Comparison of ENCODE assay signal across 23 mouse cellular contexts in genomic region chr11:96404831-96405230, GRCm38 (mm10). TPM values are rescaled to one million over a fixed set of nuclear protein-coding genes. Genes with fewer than 3 reads are reported as not detected.
DNase-seq lines count a peak whose midpoint lies in the region; ATAC-seq and TF ChIP-seq lines count a peak whose summit lies in the region.
"Had no signal": no experiment of that assay in that cellular context is flagged by ENCODE, and none has a peak within 500 bp of the region (broad histone marks: within the 10 kb centered on the region; RNA-seq: fewer than 3 reads in every experiment).

No protein-coding gene starts in this region.

- no peak overlapping the region for H3K4me3 ChIP-seq in embryonic facial prominence, embryonic 14.5 days (ENCODE audit: low read depth, low read length)
- no peak overlapping the region for H3K4me3 ChIP-seq in embryonic facial prominence, embryonic 10.5 days
- no peak overlapping the region for H3K4me3 ChIP-seq in intestine, embryonic 15.5 days (replicated peaks)
- H3K4me3 ChIP-seq in intestine, postnatal 0 days (ENCODE audit: low read depth, low read length), result no peak overlapping the region
- H3K4me3 ChIP-seq in lung, embryonic 16.5 days (ENCODE audit: low read length), result no peak overlapping the region
- no peak overlapping the region for H3K4me3 ChIP-seq in lung, adult 2 months (replicated peaks; ENCODE audit: extremely low read depth, low read depth, low read length)
- H3K4me3 ChIP-seq in neural tube, embryonic 14.5 days (ENCODE audit: low read depth, low read length), result no peak overlapping the region
- H3K4me3 ChIP-seq: forebrain, embryonic 15.5 days; heart, embryonic 12.5 days; liver, embryonic 13.5 days had no signal

- no peaks in the 10 kb centered on the region for H3K9me3 ChIP-seq in embryonic facial prominence, embryonic 14.5 days (ENCODE audit: control insufficient read depth, low read length)
- no peaks in the 10 kb centered on the region for H3K9me3 ChIP-seq in embryonic facial prominence, embryonic 10.5 days
- H3K9me3 ChIP-seq in intestine, embryonic 15.5 days, result no peaks in the 10 kb centered on the region
- H3K9me3 ChIP-seq in intestine, postnatal 0 days (ENCODE audit: control insufficient read depth), result no peaks in the 10 kb centered on the region
- no peaks in the 10 kb centered on the region for H3K9me3 ChIP-seq in lung, embryonic 16.5 days (ENCODE audit: control insufficient read depth, low read length)
- no peaks in the 10 kb centered on the region for H3K9me3 ChIP-seq in neural tube, embryonic 14.5 days (ENCODE audit: control insufficient read depth, low read length)
- H3K9me3 ChIP-seq: forebrain, embryonic 15.5 days; heart, embryonic 12.5 days; liver, embryonic 13.5 days had no signal

- no peaks in the 10 kb centered on the region for H3K36me3 ChIP-seq in embryonic facial prominence, embryonic 14.5 days (ENCODE audit: control insufficient read depth, insufficient read depth, low read length)
- H3K36me3 ChIP-seq in embryonic facial prominence, embryonic 10.5 days (replicated peaks), result no peaks in the 10 kb centered on the region
- no peaks in the 10 kb centered on the region for H3K36me3 ChIP-seq in intestine, embryonic 15.5 days
- H3K36me3 ChIP-seq in intestine, postnatal 0 days (ENCODE audit: control insufficient read depth, insufficient read depth), result no peaks in the 10 kb centered on the region
- H3K36me3 ChIP-seq in lung, embryonic 16.5 days (ENCODE audit: control insufficient read depth, insufficient read depth, low read length), result no peaks in the 10 kb centered on the region
- H3K36me3 ChIP-seq in neural tube, embryonic 14.5 days (ENCODE audit: control insufficient read depth, insufficient read depth, low read length), result no peaks in the 10 kb centered on the region
- H3K36me3 ChIP-seq: forebrain, embryonic 15.5 days; heart, embryonic 12.5 days; liver, embryonic 13.5 days had no signal

- no peak for TF ChIP-seq POLR2A in lung, adult 2 months (IDR thresholded peaks at IDR 0.05; ENCODE audit: borderline replicate concordance, extremely low read depth, low read depth, low read length)

- H3K4me2 ChIP-seq in embryonic facial prominence, embryonic 14.5 days (ENCODE audit: low read depth, low read length), result no peak overlapping the region; the same call in 1 of the 2 replicates
- no peak overlapping the region for H3K4me2 ChIP-seq in intestine, embryonic 15.5 days (replicated peaks)
- no peak overlapping the region for H3K4me2 ChIP-seq in intestine, postnatal 0 days (replicated peaks; ENCODE audit: low read depth)
- H3K4me2 ChIP-seq in lung, embryonic 16.5 days (ENCODE audit: low read depth, low read length), result no peak overlapping the region
- H3K4me2 ChIP-seq in neural tube, embryonic 14.5 days (ENCODE audit: low read depth, low read length), result no peak overlapping the region
- H3K4me2 ChIP-seq: forebrain, embryonic 15.5 days; heart, embryonic 12.5 days; liver, embryonic 13.5 days had no signal

- no peak for ATAC-seq in embryonic facial prominence, embryonic 14.5 days (ENCODE audit: low read depth)
- ATAC-seq in intestine, embryonic 15.5 days, result no peak
- no peak for ATAC-seq in intestine, postnatal 0 days
- no peak for ATAC-seq in lung, embryonic 16.5 days (ENCODE audit: low read depth)
- ATAC-seq in neural tube, embryonic 14.5 days (ENCODE audit: low read depth), result no peak
- ATAC-seq in megakaryocyte-erythroid progenitor cell, adult 5-6 weeks (replicated peaks; ENCODE audit: low FRiP score, low TSS enrichment, poor library complexity, severe bottlenecking), result no peak
- ATAC-seq: forebrain, embryonic 15.5 days had no signal

- 44% methylated on average over 7 of the region's 7 CpGs for WGBS in embryonic facial prominence, embryonic 14.5 days
- WGBS in embryonic facial prominence, embryonic 10.5 days, result 67% methylated on average over 7 of the region's 7 CpGs
- WGBS in intestine, embryonic 15.5 days, result 64% methylated on average over 7 of the region's 7 CpGs
- 72% methylated on average over 7 of the region's 7 CpGs for WGBS in intestine, postnatal 0 days
- 58% methylated on average over 7 of the region's 7 CpGs for WGBS in lung, embryonic 16.5 days
- 73% methylated on average over 7 of the region's 7 CpGs for WGBS in lung, adult 2 months
- 72% methylated on average over 7 of the region's 7 CpGs for WGBS in neural tube, embryonic 14.5 days

- 0 out of 2 replicates have a peak, but pooled peaks cover 5% of the 10 kb centered on the region for H3K27me3 ChIP-seq in embryonic facial prominence, embryonic 14.5 days (replicated peaks; ENCODE audit: control insufficient read depth, insufficient read depth, low read length)
- peaks cover 90% of the 10 kb centered on the region for H3K27me3 ChIP-seq in embryonic facial prominence, embryonic 10.5 days (replicated peaks; ENCODE audit: low read depth, poor library complexity, severe bottlenecking)
- no peaks in the 10 kb centered on the region for H3K27me3 ChIP-seq in intestine, embryonic 15.5 days (replicated peaks)
- H3K27me3 ChIP-seq in intestine, postnatal 0 days (replicated peaks; ENCODE audit: control insufficient read depth, insufficient read depth, low read length), result peaks cover 14% of the 10 kb centered on the region; the same call in 1 of the 2 replicates
- no peaks in the 10 kb centered on the region; the same call in 1 of the 2 replicates for H3K27me3 ChIP-seq in lung, embryonic 16.5 days (ENCODE audit: control insufficient read depth, insufficient read depth, low read depth, low read length)
- no peaks in the 10 kb centered on the region for H3K27me3 ChIP-seq in neural tube, embryonic 14.5 days (ENCODE audit: control insufficient read depth, insufficient read depth, low read length)

- no peak for TF ChIP-seq CTCF in intestine, postnatal 0 days (IDR thresholded peaks at IDR 0.05; ENCODE audit: low read depth)
- TF ChIP-seq CTCF in lung, adult 2 months (IDR thresholded peaks at IDR 0.05; ENCODE audit: insufficient read depth, low read length), result no peak

- no peak overlapping the region for H3K27ac ChIP-seq in embryonic facial prominence, embryonic 14.5 days (replicated peaks; ENCODE audit: low read depth, low read length)
- no peak overlapping the region for H3K27ac ChIP-seq in embryonic facial prominence, embryonic 10.5 days (replicated peaks)
- H3K27ac ChIP-seq in intestine, embryonic 15.5 days, result peak overlapping the region; percentile 0; the same call in 1 of the 2 replicates
- H3K27ac ChIP-seq in intestine, postnatal 0 days (ENCODE audit: low read depth, low read length), result no peak overlapping the region
- peak overlapping the region; percentile 55; the same call in 1 of the 2 replicates for H3K27ac ChIP-seq in lung, embryonic 16.5 days (ENCODE audit: low read length)
- H3K27ac ChIP-seq in neural tube, embryonic 14.5 days (ENCODE audit: low read depth, low read length), result peak overlapping the region; percentile 1; the same call in 1 of the 2 replicates
- H3K27ac ChIP-seq: forebrain, embryonic 15.5 days; liver, embryonic 13.5 days had no signal

- H3K9ac ChIP-seq in embryonic facial prominence, embryonic 14.5 days (ENCODE audit: low read depth, low read length), result no peak overlapping the region
- no peak overlapping the region for H3K9ac ChIP-seq in intestine, embryonic 15.5 days
- no peak overlapping the region for H3K9ac ChIP-seq in intestine, postnatal 0 days (ENCODE audit: low read depth, low read length)
- H3K9ac ChIP-seq in lung, embryonic 16.5 days (ENCODE audit: low read length), result no peak overlapping the region
- H3K9ac ChIP-seq in neural tube, embryonic 14.5 days (replicated peaks; ENCODE audit: low read depth, low read length), result no peak overlapping the region
- H3K9ac ChIP-seq: forebrain, embryonic 15.5 days; heart, embryonic 12.5 days; liver, embryonic 13.5 days had no signal

- peak; percentile 36 for DNase-seq in embryonic facial prominence, embryonic 14.5 days (ENCODE audit: low spot score)
- no peak for DNase-seq in embryonic facial prominence, embryonic 10.5 days (ENCODE audit: low spot score)
- no peak for DNase-seq in lung, adult 2 months
- DNase-seq: cerebellum, adult 18-20 months; cerebellum, postnatal 36 days; gastrocnemius, postnatal 36 days; liver, embryonic 13.5 days; right cerebral cortex, postnatal 25 days; thymus, postnatal 4 days had no signal

- peaks cover 19% of the 10 kb centered on the region; the same call in 1 of the 2 replicates for H3K4me1 ChIP-seq in embryonic facial prominence, embryonic 14.5 days (ENCODE audit: control insufficient read depth, insufficient read depth, low read length)
- peaks cover 22% of the 10 kb centered on the region for H3K4me1 ChIP-seq in embryonic facial prominence, embryonic 10.5 days
- peaks cover 35% of the 10 kb centered on the region for H3K4me1 ChIP-seq in intestine, embryonic 15.5 days (replicated peaks)
- peaks cover 9% of the 10 kb centered on the region; the same call in 1 of the 2 replicates for H3K4me1 ChIP-seq in intestine, postnatal 0 days (replicated peaks; ENCODE audit: control insufficient read depth, insufficient read depth, low read length)
- peaks cover 28% of the 10 kb centered on the region for H3K4me1 ChIP-seq in lung, embryonic 16.5 days (replicated peaks; ENCODE audit: control insufficient read depth, insufficient read depth, low read length)
- H3K4me1 ChIP-seq in lung, adult 2 months (ENCODE audit: control insufficient read depth, insufficient read depth, low read length), result peaks cover 7% of the 10 kb centered on the region
- H3K4me1 ChIP-seq in neural tube, embryonic 14.5 days (ENCODE audit: control insufficient read depth, insufficient read depth, low read length), result peaks cover 5% of the 10 kb centered on the region

RNA-seq across cellular contexts. Expression of gene Hoxb1, which starts 39.3 kb away (rescaled TPM):
- polyA plus RNA-seq in embryonic facial prominence, embryonic 14.5 days (2014; fragmentation: Nextera tagmentation; extraction: Ambion mirVana), result 0.13 TPM in 1 of 2 replicates, not detected in the other
- polyA plus RNA-seq in embryonic facial prominence, embryonic 10.5 days (2016; fragmentation: Nextera tagmentation; extraction: Ambion mirVana), result 1.2 and 7.1 TPM in 2 replicates
- 0.30 TPM in 1 of 2 replicates, not detected in the other for polyA plus RNA-seq in intestine, embryonic 15.5 days (2015; fragmentation: Nextera tagmentation; extraction: Ambion mirVana)
- polyA plus RNA-seq in intestine, postnatal 0 days (2015; fragmentation: Nextera tagmentation; extraction: Ambion mirVana), result not detected in 2 replicates
- polyA plus RNA-seq in lung, embryonic 16.5 days (2015; fragmentation: Nextera tagmentation; extraction: Ambion mirVana), result 0.18 TPM in 1 of 2 replicates, not detected in the other
- not detected in 2 replicates for polyA plus RNA-seq in lung, adult 2 months (2012; rRNA removed)
- polyA plus RNA-seq in neural tube, embryonic 14.5 days (2014; fragmentation: Nextera tagmentation; extraction: Ambion mirVana), result 0.62 and 0.96 TPM in 2 replicates
- not detected in 2 replicates for total RNA-seq in megakaryocyte-erythroid progenitor cell, adult 5-6 weeks (2014; fragmentation: Nextera tagmentation)
- total RNA-seq in megakaryocyte-erythroid progenitor cell, adult 5-6 weeks (2017), result not detected in 2 replicates
- total RNA-seq: adrenal gland, postnatal 10 days; gastrocnemius, postnatal 36 days; heart, postnatal 36 days; layer of hippocampus, postnatal 25 days; left cerebral cortex, postnatal 25 days; midbrain, postnatal 0 days had no signal
- polyA plus RNA-seq: forebrain, embryonic 15.5 days; heart, embryonic 12.5 days; kidney, adult 2 months; large intestine, adult 2 months; midbrain, postnatal 0 days had no signal

RNA-seq across cellular contexts. Expression of gene Hoxb2, which starts 54.5 kb away (rescaled TPM):
- 7.5 and 8.9 TPM in 2 replicates for polyA plus RNA-seq in embryonic facial prominence, embryonic 14.5 days (2014; fragmentation: Nextera tagmentation; extraction: Ambion mirVana)
- 5.8 and 17.0 TPM in 2 replicates for polyA plus RNA-seq in embryonic facial prominence, embryonic 10.5 days (2016; fragmentation: Nextera tagmentation; extraction: Ambion mirVana)
- 17.7 and 19.8 TPM in 2 replicates for polyA plus RNA-seq in intestine, embryonic 15.5 days (2015; fragmentation: Nextera tagmentation; extraction: Ambion mirVana)
- 8.4 and 9.4 TPM in 2 replicates for polyA plus RNA-seq in intestine, postnatal 0 days (2015; fragmentation: Nextera tagmentation; extraction: Ambion mirVana)
- polyA plus RNA-seq in lung, embryonic 16.5 days (2015; fragmentation: Nextera tagmentation; extraction: Ambion mirVana), result 20.1 and 24.0 TPM in 2 replicates
- polyA plus RNA-seq in lung, adult 2 months (2012; rRNA removed), result 19.7 and 24.7 TPM in 2 replicates
- polyA plus RNA-seq in neural tube, embryonic 14.5 days (2014; fragmentation: Nextera tagmentation; extraction: Ambion mirVana), result 45.2 and 48.5 TPM in 2 replicates
- total RNA-seq in megakaryocyte-erythroid progenitor cell, adult 5-6 weeks (2014; fragmentation: Nextera tagmentation), result 0.37 TPM in 1 of 2 replicates, not detected in the other
- total RNA-seq in megakaryocyte-erythroid progenitor cell, adult 5-6 weeks (2017), result 0.42 TPM in 1 of 2 replicates, not detected in the other
- total RNA-seq: layer of hippocampus, postnatal 25 days; left cerebral cortex, postnatal 25 days had no signal
- polyA plus RNA-seq: forebrain, embryonic 15.5 days; midbrain, postnatal 0 days had no signal

RNA-seq across cellular contexts. Expression of gene Skap1, which starts 59.6 kb away (rescaled TPM):
- polyA plus RNA-seq in embryonic facial prominence, embryonic 14.5 days (2014; fragmentation: Nextera tagmentation; extraction: Ambion mirVana), result 1.5 and 2.3 TPM in 2 replicates
- 0.19 and 0.46 TPM in 2 replicates for polyA plus RNA-seq in embryonic facial prominence, embryonic 10.5 days (2016; fragmentation: Nextera tagmentation; extraction: Ambion mirVana)
- 0.94 and 1.0 TPM in 2 replicates for polyA plus RNA-seq in intestine, embryonic 15.5 days (2015; fragmentation: Nextera tagmentation; extraction: Ambion mirVana)
- polyA plus RNA-seq in intestine, postnatal 0 days (2015; fragmentation: Nextera tagmentation; extraction: Ambion mirVana), result 0.46 and 0.52 TPM in 2 replicates
- polyA plus RNA-seq in lung, embryonic 16.5 days (2015; fragmentation: Nextera tagmentation; extraction: Ambion mirVana), result 2.1 and 4.5 TPM in 2 replicates
- 2.2 and 2.4 TPM in 2 replicates for polyA plus RNA-seq in lung, adult 2 months (2012; rRNA removed)
- 9.5 and 10.8 TPM in 2 replicates for polyA plus RNA-seq in neural tube, embryonic 14.5 days (2014; fragmentation: Nextera tagmentation; extraction: Ambion mirVana)
- 2.7 and 11.3 TPM in 2 replicates for total RNA-seq in megakaryocyte-erythroid progenitor cell, adult 5-6 weeks (2014; fragmentation: Nextera tagmentation)
- total RNA-seq in megakaryocyte-erythroid progenitor cell, adult 5-6 weeks (2017), result 3.7 TPM in 1 of 2 replicates, not detected in the other

Comparison
In these comparisons a context has a peak if more than half of its experiments do, and no peak if none do; other contexts are left out.
1. H3K27ac ChIP-seq: peak in intestine, embryonic 15.5 days (single experiment), lung, embryonic 16.5 days (single experiment) and neural tube, embryonic 14.5 days (single experiment); none in embryonic facial prominence, embryonic 14.5 days (single experiment), embryonic facial prominence, embryonic 10.5 days (single experiment) and intestine, postnatal 0 days (single experiment).